Mouse (Mus musculus): ENCODE data around the gene Maats1.

GRCm38 (mm10) chr16:38344941-38345725 is 3.2 kb upstream of the Maats1 start:
- TF ChIP-seq FLI1 (IDR thresholded peaks at IDR 0.05; ENCODE audit: low read length) = no peak
- no peak for TF ChIP-seq GATA1 (IDR thresholded peaks at IDR 0.05; ENCODE audit: borderline replicate concordance, low read length)
